Mouse (Mus musculus): ENCODE results near the gene March8.
"Not testable (repeated sequence)": the region's sequence is repeated elsewhere in the genome, so short reads cannot be mapped to it uniquely, and the experiment has no call there.

Gene March8

GRCm38 (mm10) chr6:116337835-116338501 lies at the start of gene March8:
TSS of gene March8 (plus strand) at chr6:116338024.
- peak; percentile 76 for DNase-seq (ENCODE audit: low spot score)

GRCm38 (mm10) chr6:116311411-116311810 lies 26.4 kb upstream of the March8 start:
- no peak for DNase-seq (ENCODE audit: low spot score)

- DNase-seq (ENCODE audit: low spot score): no peak
These were observed 18.6 kb upstream of the March8 start for GRCm38 (mm10) chr6:116319259-116319658.

GRCm38 (mm10) chr6:116326641-116327040 lies 11.2 kb upstream of the March8 start:
- DNase-seq (ENCODE audit: low spot score): no peak

GRCm38 (mm10) chr6:116331396-116331795 lies 6.4 kb upstream of the March8 start:
- DNase-seq (ENCODE audit: low spot score): no peak

GRCm38 (mm10) chr6:116337466-116337834 lies 374 bp upstream of the March8 start:
- no peak for DNase-seq (ENCODE audit: low spot score)

- DNase-seq (ENCODE audit: low spot score): no peak
These were observed 696 bp downstream of the March8 start for GRCm38 (mm10) chr6:116338520-116338919.

- DNase-seq (ENCODE audit: low spot score): no peak
These were observed 1.3 kb downstream of the March8 start for GRCm38 (mm10) chr6:116339088-116339487.

- DNase-seq (ENCODE audit: low spot score): no peak
These were observed 2.7 kb downstream of the March8 start for GRCm38 (mm10) chr6:116340521-116340920.

GRCm38 (mm10) chr6:116347953-116348352 lies 10.1 kb downstream of the March8 start:
- no peak for DNase-seq (ENCODE audit: low spot score)

- no peak for DNase-seq (ENCODE audit: low spot score)
These were observed 12.2 kb downstream of the March8 start for GRCm38 (mm10) chr6:116349997-116350396.

GRCm38 (mm10) chr6:116350643-116351042 lies 12.8 kb downstream of the March8 start:
- no peak for DNase-seq (ENCODE audit: low spot score)

- DNase-seq (ENCODE audit: low spot score): no peak
These were observed 13.7 kb downstream of the March8 start for GRCm38 (mm10) chr6:116351534-116351933.

GRCm38 (mm10) chr6:116353428-116353827 lies 15.6 kb downstream of the March8 start:
- no peak for DNase-seq (ENCODE audit: low spot score)

GRCm38 (mm10) chr6:116356311-116356947 lies 18.6 kb downstream of the March8 start:
- not testable (repeated sequence) for DNase-seq (ENCODE audit: low spot score)

- no peak for DNase-seq (ENCODE audit: low spot score)
These were observed 19.1 kb downstream of the March8 start for GRCm38 (mm10) chr6:116356948-116357325.

GRCm38 (mm10) chr6:116358056-116358455 lies 20.2 kb downstream of the March8 start:
- DNase-seq (ENCODE audit: low spot score): no peak

- DNase-seq (ENCODE audit: low spot score): no peak
These were observed 21.4 kb downstream of the March8 start for GRCm38 (mm10) chr6:116359256-116359655.

GRCm38 (mm10) chr6:116361463-116361862 lies 23.6 kb downstream of the March8 start:
- DNase-seq (ENCODE audit: low spot score): no peak

- no peak for DNase-seq (ENCODE audit: low spot score)
These were observed 24.2 kb downstream of the March8 start for GRCm38 (mm10) chr6:116361993-116362392.

- no peak for DNase-seq (ENCODE audit: low spot score)
These were observed 30.1 kb downstream of the March8 start for GRCm38 (mm10) chr6:116367971-116368370.

GRCm38 (mm10) chr6:116369811-116370210 lies 32.0 kb downstream of the March8 start:
- no peak for DNase-seq (ENCODE audit: low spot score)

- no peak for DNase-seq (ENCODE audit: low spot score)
These were observed 32.6 kb downstream of the March8 start for GRCm38 (mm10) chr6:116370216-116370976.
